ENCODE assay signal across 30 mouse cellular contexts in genomic region chr10:51233592-51233991, GRCm38 (mm10).
DNase-seq lines count a peak whose midpoint lies in the region; ATAC-seq and TF ChIP-seq lines count a peak whose summit lies in the region.
"Had no signal": no experiment of that assay in that cellular context is flagged by ENCODE, and none has a peak within 500 bp of the region (broad histone marks: within the 10 kb centered on the region; RNA-seq: fewer than 3 reads in every experiment).

No protein-coding gene starts in this region.

- no peaks in the 10 kb centered on the region for H3K9me3 ChIP-seq in embryonic facial prominence, embryonic 14.5 days (ENCODE audit: control insufficient read depth, low read length)
- H3K9me3 ChIP-seq in embryonic facial prominence, embryonic 10.5 days, result no peaks in the 10 kb centered on the region
- no peaks in the 10 kb centered on the region for H3K9me3 ChIP-seq in neural tube, embryonic 15.5 days (replicated peaks)
- H3K9me3 ChIP-seq in limb, embryonic 14.5 days (ENCODE audit: control insufficient read depth, low read length), result no peaks in the 10 kb centered on the region
- H3K9me3 ChIP-seq: embryonic facial prominence, embryonic 13.5 days; forebrain, embryonic 10.5 days; G1E; heart, embryonic 12.5 days; heart, embryonic 15.5 days had no signal

- no peak for ATAC-seq in embryonic facial prominence, embryonic 14.5 days (ENCODE audit: low read depth)
- no peak for ATAC-seq in neural tube, embryonic 15.5 days (ENCODE audit: low FRiP score)
- no peak for ATAC-seq in limb, embryonic 14.5 days (ENCODE audit: low FRiP score, low read depth)
- ATAC-seq: forebrain, embryonic 14.5 days; forebrain, postnatal 0 days; hindbrain, postnatal 0 days; inflammation-experienced regulatory T-cells, adult 6 months; Patski had no signal

- no peaks in the 10 kb centered on the region for H3K27me3 ChIP-seq in embryonic facial prominence, embryonic 14.5 days (replicated peaks; ENCODE audit: control insufficient read depth, insufficient read depth, low read length)
- H3K27me3 ChIP-seq in embryonic facial prominence, embryonic 10.5 days (replicated peaks; ENCODE audit: low read depth, poor library complexity, severe bottlenecking), result no peaks in the 10 kb centered on the region
- no peaks in the 10 kb centered on the region for H3K27me3 ChIP-seq in neural tube, embryonic 15.5 days (replicated peaks)
- no peaks in the 10 kb centered on the region for H3K27me3 ChIP-seq in limb, embryonic 14.5 days (ENCODE audit: control insufficient read depth, insufficient read depth, low read length)
- H3K27me3 ChIP-seq: CH12.LX; embryonic facial prominence, embryonic 13.5 days; heart, embryonic 12.5 days; heart, embryonic 15.5 days; Patski had no signal

- peak; percentile 31 for DNase-seq in embryonic facial prominence, embryonic 14.5 days (ENCODE audit: low spot score)
- DNase-seq in embryonic facial prominence, embryonic 10.5 days (ENCODE audit: low spot score), result no peak
- peak; percentile 14 for DNase-seq in neural tube, embryonic 10.5 days (ENCODE audit: extremely low spot score, low spot score)
- peak; percentile 27 for DNase-seq in limb, embryonic 14.5 days (ENCODE audit: low spot score)
- DNase-seq in skeletal muscle tissue, adult 2 months (ENCODE audit: low read depth, low spot score), result peak; percentile 1
- no peak for DNase-seq in layer of hippocampus, adult 8-10 months (ENCODE audit: low spot score in 2 of 2)
- DNase-seq in thymus, postnatal 25 days, result no peak
- DNase-seq: adrenal gland, postnatal 10 days; adrenal gland, postnatal 36 days; B cell, adult 2 months; cerebellum, adult 18-20 months; cerebellum, adult 9-10 months; cerebellum, postnatal 14 days; forebrain, postnatal 0 days; gastrocnemius, postnatal 25 days; heart, adult 18-20 months; heart, postnatal 10 days; heart, postnatal 4 days had no signal

- WGBS in embryonic facial prominence, embryonic 14.5 days, result 71% methylated on average over 2 of the region's 2 CpGs
- 77% methylated on average over 2 of the region's 2 CpGs for whole genome bisulfite sequencing in embryonic facial prominence, embryonic 10.5 days
- WGBS in neural tube, embryonic 15.5 days, result 79% methylated on average over 2 of the region's 2 CpGs
- WGBS in limb, embryonic 14.5 days, result 46% methylated on average over 2 of the region's 2 CpGs

- H3K9ac ChIP-seq in embryonic facial prominence, embryonic 14.5 days (ENCODE audit: low read depth, low read length), result no peak overlapping the region
- no peak overlapping the region for H3K9ac ChIP-seq in neural tube, embryonic 15.5 days (replicated peaks)
- no peak overlapping the region for H3K9ac ChIP-seq in limb, embryonic 14.5 days (ENCODE audit: low read depth, low read length, severe bottlenecking)
- H3K9ac ChIP-seq: embryonic facial prominence, embryonic 13.5 days; forebrain, postnatal 0 days; heart, embryonic 12.5 days; heart, embryonic 15.5 days; hindbrain, embryonic 14.5 days had no signal

- H3K36me3 ChIP-seq in embryonic facial prominence, embryonic 14.5 days (ENCODE audit: control insufficient read depth, insufficient read depth, low read length), result no peaks in the 10 kb centered on the region
- H3K36me3 ChIP-seq in embryonic facial prominence, embryonic 10.5 days (replicated peaks), result no peaks in the 10 kb centered on the region
- no peaks in the 10 kb centered on the region for H3K36me3 ChIP-seq in neural tube, embryonic 15.5 days
- no peaks in the 10 kb centered on the region for H3K36me3 ChIP-seq in limb, embryonic 14.5 days (ENCODE audit: control insufficient read depth, insufficient read depth, low read length)
- H3K36me3 ChIP-seq: embryonic facial prominence, embryonic 13.5 days; forebrain, embryonic 10.5 days; G1E; heart, embryonic 12.5 days; heart, embryonic 15.5 days had no signal

- TF ChIP-seq POLR2A in limb, embryonic 14.5 days (IDR thresholded peaks at IDR 0.05; ENCODE audit: borderline replicate concordance, extremely low read depth, insufficient read depth, insufficient read length), result no peak

- H3K27ac ChIP-seq in embryonic facial prominence, embryonic 14.5 days (replicated peaks; ENCODE audit: low read depth, low read length), result no peak overlapping the region
- no peak overlapping the region for H3K27ac ChIP-seq in embryonic facial prominence, embryonic 10.5 days (replicated peaks)
- H3K27ac ChIP-seq in neural tube, embryonic 15.5 days (replicated peaks), result no peak overlapping the region
- H3K27ac ChIP-seq in limb, embryonic 14.5 days (replicated peaks; ENCODE audit: low read depth, low read length), result no peak overlapping the region
- H3K27ac ChIP-seq: embryonic facial prominence, embryonic 13.5 days; forebrain, embryonic 10.5 days; heart, embryonic 15.5 days; hindbrain, embryonic 14.5 days; hindbrain, postnatal 0 days had no signal

- H3K4me3 ChIP-seq in embryonic facial prominence, embryonic 14.5 days (ENCODE audit: low read depth, low read length), result no peak overlapping the region
- no peak overlapping the region for H3K4me3 ChIP-seq in embryonic facial prominence, embryonic 10.5 days
- H3K4me3 ChIP-seq in neural tube, embryonic 15.5 days (replicated peaks), result no peak overlapping the region
- H3K4me3 ChIP-seq in limb, embryonic 14.5 days (replicated peaks; ENCODE audit: low read length), result no peak overlapping the region
- H3K4me3 ChIP-seq: embryonic facial prominence, embryonic 13.5 days; forebrain, embryonic 10.5 days; heart, embryonic 12.5 days; heart, embryonic 15.5 days had no signal

- H3K4me1 ChIP-seq in embryonic facial prominence, embryonic 14.5 days (ENCODE audit: control insufficient read depth, insufficient read depth, low read length), result 0 out of 2 replicates have a peak, but pooled peaks cover 3% of the 10 kb centered on the region
- peaks cover 7% of the 10 kb centered on the region; the same call in 1 of the 2 replicates for H3K4me1 ChIP-seq in embryonic facial prominence, embryonic 10.5 days
- H3K4me1 ChIP-seq in neural tube, embryonic 15.5 days, result peaks cover 2% of the 10 kb centered on the region; the same call in 1 of the 2 replicates
- H3K4me1 ChIP-seq in limb, embryonic 14.5 days (ENCODE audit: control insufficient read depth, insufficient read depth, low read length), result no peaks in the 10 kb centered on the region
- H3K4me1 ChIP-seq: embryonic facial prominence, embryonic 13.5 days; heart, embryonic 15.5 days had no signal

- no peak overlapping the region for H3K4me2 ChIP-seq in embryonic facial prominence, embryonic 14.5 days (ENCODE audit: low read depth, low read length)
- H3K4me2 ChIP-seq in neural tube, embryonic 15.5 days, result no peak overlapping the region
- no peak overlapping the region for H3K4me2 ChIP-seq in limb, embryonic 14.5 days (replicated peaks; ENCODE audit: low read depth, low read length, severe bottlenecking)
- H3K4me2 ChIP-seq: embryonic facial prominence, embryonic 13.5 days; heart, embryonic 12.5 days; heart, embryonic 15.5 days; hindbrain, embryonic 14.5 days had no signal

Comparison
In these comparisons a context has a peak if more than half of its experiments do, and no peak if none do; other contexts are left out.
1. DNase-seq: peak in embryonic facial prominence, embryonic 14.5 days (single experiment), neural tube, embryonic 10.5 days (single experiment), limb, embryonic 14.5 days (single experiment) and skeletal muscle tissue, adult 2 months (single experiment); none in embryonic facial prominence, embryonic 10.5 days (single experiment), layer of hippocampus, adult 8-10 months (0 of 2) and thymus, postnatal 25 days (single experiment).